Mouse (Mus musculus) megakaryocyte, embryonic 14.5 days (primary cell): Measurements from ENCODE around the gene Nrcam. TPM values are rescaled to one million over a fixed set of nuclear protein-coding genes. Genes with fewer than 3 reads are reported as not detected.

ENCODE experiments used
- H3K27me3 ChIP-seq: replicated peaks from 2 replicates; pipeline ENCODE3; 2012; ENCODE audit warnings: inconsistent platforms
- H3K36me3 ChIP-seq: replicated peaks from 2 replicates; pipeline ENCODE3; 2012; ENCODE audit warnings: low read length, inconsistent platforms, mixed read lengths
- H3K4me1 ChIP-seq: 2 replicates; pipeline ENCODE4 v1.6.1; 2012; ENCODE audit warnings: inconsistent platforms
- H3K4me3 ChIP-seq: replicated peaks from 2 replicates; pipeline ENCODE3; 2012; ENCODE audit warnings: moderate library complexity, mild to moderate bottlenecking, inconsistent platforms
- H3K9me3 ChIP-seq: 2 replicates; pipeline ENCODE4 v1.6.1; 2012; ENCODE audit warnings: inconsistent platforms
- FLI1 ChIP-seq: IDR thresholded peaks from 2 replicates; pipeline ENCODE4 v1.6.1; 2012; ENCODE audit warnings: low read length, inconsistent platforms, mixed read lengths
- GATA1 ChIP-seq: IDR thresholded peaks from 3 replicates; pipeline ENCODE4 v1.6.1; 2012; ENCODE audit warnings: mixed read lengths, low read length, inconsistent platforms, borderline replicate concordance
- polyA plus RNA-seq: library from polyadenylated mRNA; stranded (reverse); fragments of >175 nt; gene quantifications from 2 replicates; pipeline ENCODE4 v1.2.3, GENCODE M21; 2012; ENCODE audit warnings: low replicate concordance; ENCODE audit not compliant: insufficient read depth

The Nrcam gene
- polyA plus RNA-seq, 1 experiment, result 0.31 TPM

GRCm38 (mm10) chr12:44325091-44325490 is 3.6 kb upstream of the Nrcam start:
- TF ChIP-seq GATA1 (no peak), FLI1 (no peak)
- no peaks in the 10 kb centered on the region for H3K9me3 ChIP-seq
- peaks cover 27% of the 10 kb centered on the region for H3K27me3 ChIP-seq
- peaks cover 18% of the 10 kb centered on the region for H3K36me3 ChIP-seq
- peaks cover 19% of the 10 kb centered on the region for H3K4me1 ChIP-seq
- H3K4me3 ChIP-seq, result no peak overlapping the region

- TF ChIP-seq GATA1 (no peak), FLI1 (no peak)
- Histone ChIP-seq H3K4me3 (no peak overlapping the region), H3K27me3 (peaks cover 43% of the 10 kb centered on the region), H3K36me3 (peaks cover 6% of the 10 kb centered on the region), H3K9me3 (no peaks in the 10 kb centered on the region), H3K4me1 (peaks cover 24% of the 10 kb centered on the region)
Observed at GRCm38 (mm10) chr12:44327452-44327851, 1.2 kb upstream of the Nrcam start.

- peaks cover 24% of the 10 kb centered on the region for H3K4me1 ChIP-seq
- peak overlapping the region; percentile 93 for H3K4me3 ChIP-seq
- H3K36me3 ChIP-seq, result no peaks in the 10 kb centered on the region
- no peak for TF ChIP-seq FLI1
- TF ChIP-seq GATA1, result no peak
- peaks cover 48% of the 10 kb centered on the region for H3K27me3 ChIP-seq
- H3K9me3 ChIP-seq, result no peaks in the 10 kb centered on the region
Observed at GRCm38 (mm10) chr12:44329316-44330215, 881 bp downstream of the Nrcam start.

DNA sequence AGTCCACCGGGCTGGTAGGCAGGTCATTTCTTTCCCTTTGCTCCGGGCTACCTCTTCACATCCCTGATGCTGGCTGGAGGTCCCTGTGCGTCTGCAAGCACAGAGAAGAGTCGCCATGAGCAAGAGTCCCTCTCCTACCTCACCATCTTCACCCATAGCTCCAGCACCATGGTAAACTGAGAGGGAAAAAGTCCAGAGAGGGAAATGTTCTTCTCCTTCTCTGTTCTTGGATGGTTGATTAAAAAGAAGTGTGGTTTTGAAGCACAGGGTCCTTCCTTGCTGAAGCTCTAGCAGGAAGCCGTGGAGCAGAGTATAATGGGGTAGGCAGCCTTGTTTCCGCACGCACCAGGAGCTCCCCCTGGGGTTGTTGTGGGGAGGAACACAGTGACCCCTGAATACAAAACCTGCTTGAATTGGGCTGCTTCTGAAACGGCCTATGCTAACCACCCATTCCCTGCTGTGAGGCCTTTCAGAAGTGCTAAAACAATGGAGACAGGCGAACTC is 1.6 kb downstream of the Nrcam start:
- H3K9me3 ChIP-seq, result no peaks in the 10 kb centered on the region
- H3K4me3 ChIP-seq, result peak overlapping the region; percentile 93
- peaks cover 24% of the 10 kb centered on the region for H3K4me1 ChIP-seq
- H3K36me3 ChIP-seq, result no peaks in the 10 kb centered on the region
- TF ChIP-seq FLI1 (no peak), GATA1 (no peak)
- H3K27me3 ChIP-seq, result peaks cover 48% of the 10 kb centered on the region

DNA sequence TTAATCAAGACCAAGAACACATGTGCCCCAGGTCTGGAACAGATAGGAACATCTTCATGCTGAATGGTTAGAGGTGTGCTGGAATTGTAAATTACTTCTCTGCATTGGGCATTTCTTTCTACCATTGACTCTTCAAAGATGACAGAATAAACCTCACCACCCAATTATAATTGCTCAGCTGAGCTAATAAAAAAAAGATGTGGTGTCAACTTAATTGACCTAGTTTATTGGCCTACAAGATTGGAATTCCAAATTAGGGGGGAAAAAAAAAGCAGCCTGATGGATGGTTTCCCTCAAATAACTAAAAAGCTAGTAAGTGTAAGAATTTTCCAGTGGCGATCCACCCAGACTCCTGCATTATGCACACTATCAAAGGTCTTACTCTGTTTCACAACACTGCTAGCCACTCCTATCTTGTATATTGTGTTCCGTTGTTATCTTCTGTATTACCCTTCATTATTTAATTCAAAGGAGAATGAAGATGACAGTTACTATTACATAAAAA is 8.5 kb downstream of the Nrcam start:
- Histone ChIP-seq H3K9me3 (no peaks in the 10 kb centered on the region), H3K4me1 (no peaks in the 10 kb centered on the region), H3K4me3 (no peak overlapping the region), H3K36me3 (no peaks in the 10 kb centered on the region), H3K27me3 (peaks cover 6% of the 10 kb centered on the region)
- TF ChIP-seq GATA1 (no peak), FLI1 (no peak)

DNA sequence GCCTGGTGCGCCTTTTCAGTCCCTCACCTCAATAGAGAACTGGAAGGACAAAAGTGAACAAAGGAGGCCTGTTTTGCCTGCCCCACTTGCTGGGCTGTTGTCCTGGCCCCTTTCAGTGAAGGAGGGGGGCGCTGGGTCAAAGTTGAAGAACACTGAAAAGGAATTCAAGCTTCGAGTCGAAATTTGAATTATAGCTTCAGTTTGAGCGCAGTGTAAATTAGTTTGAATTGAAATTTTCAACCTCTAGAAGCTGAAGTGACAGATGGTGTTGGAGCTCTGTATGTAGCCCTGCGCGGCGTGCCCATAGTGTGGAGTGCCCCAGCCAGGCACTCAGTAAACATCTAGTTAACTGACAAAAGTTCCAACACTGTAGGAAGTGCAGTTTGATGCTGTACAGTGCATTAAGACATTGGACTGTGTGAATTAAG is 9.5 kb downstream of the Nrcam start:
- Histone ChIP-seq H3K4me3 (no peak overlapping the region), H3K36me3 (no peaks in the 10 kb centered on the region), H3K4me1 (no peaks in the 10 kb centered on the region), H3K27me3 (peaks cover 3% of the 10 kb centered on the region), H3K9me3 (no peaks in the 10 kb centered on the region)
- TF ChIP-seq GATA1 (no peak), FLI1 (no peak)

- TF ChIP-seq GATA1 (no peak), FLI1 (no peak)
- H3K9me3 ChIP-seq, result no peaks in the 10 kb centered on the region
- no peaks in the 10 kb centered on the region for H3K36me3 ChIP-seq
- no peaks in the 10 kb centered on the region for H3K27me3 ChIP-seq
- H3K4me3 ChIP-seq, result no peak overlapping the region
- H3K4me1 ChIP-seq, result 0 out of 2 replicates have a peak, but pooled peaks cover 3% of the 10 kb centered on the region
Observed at GRCm38 (mm10) chr12:44344075-44344474, 15.4 kb downstream of the Nrcam start.

DNA sequence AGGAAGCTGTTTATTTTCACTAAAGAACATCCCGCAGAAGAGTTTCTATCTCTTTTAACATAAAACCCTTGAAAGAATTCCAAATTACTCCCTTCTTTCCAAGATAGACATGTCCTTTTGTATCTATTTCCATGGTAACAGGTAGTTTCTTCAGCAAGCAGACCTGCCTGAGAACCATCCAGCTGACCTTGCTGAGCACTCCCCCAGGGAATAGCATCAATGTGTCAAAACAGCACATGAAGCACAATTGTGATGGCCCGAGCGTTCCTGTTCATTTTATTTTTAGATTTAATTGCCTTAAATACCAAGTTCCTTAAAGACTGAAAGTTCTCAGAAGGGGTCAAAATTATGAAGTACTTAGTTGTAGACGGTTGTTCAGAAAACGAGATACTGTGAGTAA is 16.6 kb downstream of the Nrcam start:
- no peak for TF ChIP-seq FLI1
- Histone ChIP-seq H3K27me3 (no peaks in the 10 kb centered on the region), H3K4me1 (0 out of 2 replicates have a peak, but pooled peaks cover 3% of the 10 kb centered on the region), H3K4me3 (no peak overlapping the region), H3K9me3 (no peaks in the 10 kb centered on the region), H3K36me3 (no peaks in the 10 kb centered on the region)

DNA sequence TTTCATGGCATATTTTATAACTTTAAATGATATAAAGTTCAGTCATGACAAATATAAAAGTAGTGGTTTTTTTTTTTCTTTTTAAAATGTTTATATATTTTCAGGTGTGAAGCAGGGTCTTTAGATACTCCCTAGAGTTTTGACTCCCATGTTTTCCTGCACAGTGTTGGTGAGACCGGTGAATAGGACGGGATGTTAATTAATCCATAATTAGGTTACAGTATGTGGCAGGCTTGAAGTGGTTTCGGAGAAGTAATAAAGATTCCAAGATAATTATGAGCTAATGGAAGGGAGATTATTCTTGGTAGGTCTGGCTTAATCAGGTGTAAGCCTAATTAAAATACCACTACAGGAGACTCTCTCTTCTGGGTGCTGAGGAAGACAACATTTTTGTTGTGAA is 17.5 kb downstream of the Nrcam start:
- H3K9me3 ChIP-seq, result no peaks in the 10 kb centered on the region
- no peak overlapping the region for H3K4me3 ChIP-seq
- H3K4me1 ChIP-seq, result 0 out of 2 replicates have a peak, but pooled peaks cover 3% of the 10 kb centered on the region
- TF ChIP-seq FLI1 (no peak), GATA1 (no peak)
- no peaks in the 10 kb centered on the region for H3K36me3 ChIP-seq
- H3K27me3 ChIP-seq, result no peaks in the 10 kb centered on the region

- no peaks in the 10 kb centered on the region for H3K27me3 ChIP-seq
- H3K36me3 ChIP-seq, result no peaks in the 10 kb centered on the region
- TF ChIP-seq GATA1 (no peak), FLI1 (no peak)
- no peaks in the 10 kb centered on the region for H3K9me3 ChIP-seq
- no peaks in the 10 kb centered on the region for H3K4me1 ChIP-seq
- no peak overlapping the region for H3K4me3 ChIP-seq
Observed at GRCm38 (mm10) chr12:44355116-44355515, 26.4 kb downstream of the Nrcam start.
